Mouse (Mus musculus): ENCODE results near the gene Id2.

Gene Id2

GRCm38 (mm10) chr12:25103911-25104310 is 7.0 kb upstream of the Id2 start:
- no peak for DNase-seq

GRCm38 (mm10) chr12:25101389-25101788 is 4.4 kb upstream of the Id2 start:
- no peak for DNase-seq

GRCm38 (mm10) chr12:25100411-25101217 is 3.7 kb upstream of the Id2 start:
- DNase-seq: no peak

GRCm38 (mm10) chr12:25099563-25100408 is 2.8 kb upstream of the Id2 start:
- DNase-seq: no peak

DNA sequence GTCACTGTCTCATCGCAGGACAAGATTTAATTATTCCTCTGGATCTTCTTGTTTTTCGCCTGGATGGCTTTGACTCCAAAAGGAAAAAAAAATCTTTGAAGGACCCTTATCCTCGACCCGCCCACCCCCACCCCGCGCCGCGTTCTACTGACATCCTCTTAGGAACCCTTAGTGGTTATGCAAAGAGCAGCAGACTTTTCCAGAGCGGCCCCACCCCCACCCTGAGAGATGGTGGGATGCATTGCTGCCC is 2.3 kb upstream of the Id2 start:
- no peak for DNase-seq

- peak; percentile 93 for DNase-seq
Measured at GRCm38 (mm10) chr12:25098561-25099312, 1.8 kb upstream of the Id2 start.

GRCm38 (mm10) chr12:25098161-25098550 is 1.2 kb upstream of the Id2 start:
- no peak for DNase-seq

- DNase-seq: no peak
Measured at GRCm38 (mm10) chr12:25097210-25098160, 545 bp upstream of the Id2 start.

DNA sequence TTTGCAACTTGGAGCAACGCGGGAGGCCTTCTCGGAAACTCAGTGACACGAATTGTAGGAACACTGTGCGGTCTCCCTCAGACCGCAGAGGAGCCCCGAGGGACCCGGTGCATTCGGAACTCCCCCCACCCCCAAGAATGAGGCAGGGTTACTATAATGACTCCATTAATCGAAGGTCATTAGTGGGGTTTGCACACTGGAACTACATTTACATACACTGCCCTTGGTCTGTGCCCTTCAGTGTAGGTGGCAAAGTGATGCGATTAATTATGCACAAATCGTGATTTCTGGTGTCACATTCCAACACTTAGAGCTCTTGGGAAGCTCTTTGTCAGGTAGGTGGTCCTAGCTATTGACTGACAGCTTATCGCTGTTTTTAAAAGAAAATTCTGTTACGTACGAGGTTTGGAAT is 294 bp downstream of the Id2 start:
- no peak for DNase-seq

DNA sequence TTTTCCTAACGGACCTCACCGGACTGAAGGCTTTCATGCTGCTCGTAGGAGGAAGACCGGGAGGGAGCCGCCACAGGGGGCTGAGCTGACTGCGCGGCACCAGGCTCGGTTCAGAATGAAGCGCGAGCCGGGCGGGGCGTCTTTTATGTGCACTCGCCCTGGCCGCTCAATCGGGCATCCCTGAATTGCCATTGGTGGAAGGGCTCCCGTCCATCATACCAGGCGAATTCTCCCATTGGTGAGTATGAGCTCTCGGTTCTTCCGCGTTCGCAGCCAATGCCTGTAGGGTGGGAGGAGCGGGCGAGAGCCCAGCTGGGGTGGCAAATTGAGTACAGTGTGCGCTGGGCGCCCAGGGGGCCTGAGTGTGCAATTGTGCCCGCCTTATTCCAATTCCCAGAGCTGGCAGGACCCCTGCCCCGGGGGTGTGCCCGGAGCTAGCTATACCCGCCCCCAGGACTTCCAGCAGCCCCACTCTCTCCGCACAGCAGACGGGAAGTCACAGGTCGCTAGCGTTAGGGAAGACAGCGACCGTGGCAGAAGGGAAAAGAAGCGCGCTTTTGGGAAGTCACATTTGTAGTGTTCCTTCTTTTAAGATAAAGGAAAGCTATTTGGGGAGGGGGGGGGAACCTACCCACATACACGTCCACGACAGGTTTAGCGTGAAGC is 833 bp downstream of the Id2 start:
- peak; percentile 98 for DNase-seq

GRCm38 (mm10) chr12:25095538-25095937 is 1.4 kb downstream of the Id2 start:
- DNase-seq: no peak

DNA sequence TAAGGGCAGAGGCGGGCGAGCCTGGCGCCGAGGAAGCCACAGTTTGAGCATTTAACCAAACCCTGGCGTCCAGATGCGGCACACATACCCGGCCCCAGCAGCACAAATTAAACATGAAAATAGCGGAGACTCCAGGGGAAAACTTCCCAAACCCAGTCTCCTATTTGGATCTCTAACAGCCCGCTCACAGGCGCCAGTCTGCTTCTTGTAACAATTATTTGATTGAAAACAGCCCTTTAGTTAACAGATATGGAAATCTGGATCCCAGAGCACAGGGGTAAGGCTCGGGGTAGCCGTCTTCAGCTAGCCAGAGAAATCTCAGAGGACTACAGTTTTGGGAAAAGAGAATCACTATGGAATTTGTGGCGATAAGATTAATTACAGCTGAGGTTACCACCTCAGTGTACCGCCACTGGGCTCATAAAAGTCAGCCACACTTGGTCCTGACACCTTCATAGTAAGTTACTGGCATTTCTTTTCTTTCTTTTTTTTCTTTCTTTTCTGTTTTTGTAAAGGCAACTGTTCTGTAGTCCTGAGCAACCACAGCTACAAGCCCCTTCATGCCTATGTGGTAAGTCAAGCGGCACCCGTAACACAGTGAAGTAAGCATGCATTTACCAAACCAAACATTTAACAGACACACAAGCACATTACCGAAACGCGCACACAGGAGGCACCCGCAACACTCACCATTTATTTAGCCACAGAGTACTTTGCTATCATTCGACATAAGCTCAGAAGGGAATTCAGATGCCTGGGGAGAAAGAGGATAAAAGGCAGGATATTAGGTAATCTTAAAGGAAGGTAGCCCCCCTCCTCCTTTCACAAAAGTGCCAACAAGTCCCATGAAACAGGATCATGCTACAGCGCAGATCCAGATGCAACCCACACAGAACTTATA is 2.1 kb downstream of the Id2 start:
- no peak for DNase-seq

DNA sequence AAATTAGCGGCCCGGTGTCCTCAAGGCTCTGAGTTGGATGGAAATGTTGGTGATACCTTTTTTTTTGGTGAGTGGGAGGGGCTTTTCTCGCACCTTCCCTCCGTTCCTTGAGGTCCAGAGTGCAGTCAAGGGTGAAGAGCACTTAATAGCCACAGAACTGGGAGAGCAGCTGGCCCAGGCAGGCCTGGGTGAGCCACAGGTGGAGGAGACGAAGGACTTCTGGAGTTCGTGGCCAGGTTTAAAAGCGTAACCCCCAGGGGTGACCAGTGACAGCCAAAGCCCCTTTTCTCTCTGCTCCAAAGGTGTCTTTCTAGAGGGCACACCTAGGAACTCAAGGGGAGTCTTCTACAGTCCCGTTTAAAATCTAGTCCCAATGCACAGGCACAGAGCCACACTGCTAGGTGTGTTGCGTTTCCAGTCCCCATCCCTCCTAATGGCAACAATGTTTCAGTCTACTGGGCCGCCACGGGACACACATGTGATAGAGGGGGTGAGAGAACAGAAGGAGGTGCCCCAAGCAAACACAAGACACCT is 3.6 kb downstream of the Id2 start:
- no peak for DNase-seq

DNA sequence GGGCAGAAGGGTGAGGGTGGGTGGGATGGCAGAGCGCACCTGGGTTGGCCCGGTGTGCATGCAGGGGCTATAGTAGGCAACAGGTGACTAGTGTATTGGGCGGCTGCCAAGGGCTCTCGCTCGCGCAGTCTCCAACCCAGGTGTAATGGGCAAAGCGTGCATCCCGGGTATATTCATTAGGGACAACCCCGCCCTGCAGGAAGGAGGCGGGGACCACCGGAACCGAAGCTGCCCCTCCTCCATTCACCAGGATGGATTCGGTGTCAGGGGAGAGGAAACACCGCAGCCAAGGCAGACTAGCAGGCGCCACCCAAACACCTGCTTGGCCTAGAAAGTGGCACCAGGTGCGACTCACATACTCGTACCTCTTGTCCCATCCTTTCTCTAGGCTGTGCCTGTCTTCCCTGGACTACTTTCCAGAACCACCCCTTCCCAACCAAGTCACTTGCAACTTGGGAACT is 4.2 kb downstream of the Id2 start:
- DNase-seq: no peak

DNA sequence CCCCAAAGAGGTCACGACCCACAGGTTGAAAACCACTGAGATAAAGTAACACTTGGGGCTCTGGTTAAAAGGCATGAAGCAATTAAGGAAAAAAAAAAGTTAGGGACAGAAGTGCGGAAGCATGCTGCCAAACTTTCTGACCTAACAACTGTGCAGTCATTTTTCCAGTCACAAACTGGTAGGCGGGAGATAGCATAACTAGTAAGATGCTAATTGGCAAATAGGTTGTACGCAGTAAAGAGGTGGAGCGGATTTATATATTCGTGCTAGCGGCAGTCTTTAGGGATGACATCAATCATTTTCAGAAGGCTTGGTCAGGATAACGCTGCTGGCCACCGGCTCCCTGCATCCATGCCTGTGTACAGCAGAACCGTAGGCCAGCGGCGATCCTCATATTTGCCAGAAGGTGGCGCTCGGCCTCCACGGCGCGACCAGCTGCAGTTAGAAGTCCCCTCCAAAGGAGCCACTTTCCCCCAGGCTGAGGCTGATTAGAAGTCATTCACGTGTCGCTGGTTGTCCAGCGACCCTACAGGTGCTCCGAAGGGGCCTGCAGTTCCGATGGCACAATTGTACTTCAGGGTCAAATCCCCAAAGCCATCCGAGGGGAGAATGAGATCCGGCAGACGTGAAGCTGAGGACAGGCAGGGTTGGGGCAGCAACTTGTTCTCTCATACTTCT is 4.8 kb downstream of the Id2 start:
- peak; percentile 82 for DNase-seq

- DNase-seq: no peak
Measured at GRCm38 (mm10) chr12:25089433-25089832, 7.5 kb downstream of the Id2 start.

DNA sequence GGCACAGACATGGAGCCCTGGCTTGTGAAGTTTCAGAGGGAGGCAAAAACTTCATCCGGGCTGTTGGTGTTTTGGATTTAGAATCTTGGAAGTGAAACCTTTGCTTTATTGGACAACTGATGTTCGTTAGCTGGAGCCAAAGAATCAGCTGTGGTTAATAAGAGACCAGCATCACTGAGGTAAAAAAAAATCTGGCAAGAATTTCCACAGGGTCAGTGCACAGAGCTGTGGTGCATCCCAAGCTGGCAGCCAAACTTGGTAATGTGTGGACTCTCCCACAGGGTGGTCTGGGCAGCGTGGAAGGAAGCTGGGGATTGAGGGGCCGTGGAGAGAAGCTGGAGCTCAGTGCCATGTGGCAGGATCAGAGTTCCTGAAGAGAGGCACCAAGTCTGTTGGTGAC is 10.0 kb downstream of the Id2 start:
- DNase-seq: no peak

DNA sequence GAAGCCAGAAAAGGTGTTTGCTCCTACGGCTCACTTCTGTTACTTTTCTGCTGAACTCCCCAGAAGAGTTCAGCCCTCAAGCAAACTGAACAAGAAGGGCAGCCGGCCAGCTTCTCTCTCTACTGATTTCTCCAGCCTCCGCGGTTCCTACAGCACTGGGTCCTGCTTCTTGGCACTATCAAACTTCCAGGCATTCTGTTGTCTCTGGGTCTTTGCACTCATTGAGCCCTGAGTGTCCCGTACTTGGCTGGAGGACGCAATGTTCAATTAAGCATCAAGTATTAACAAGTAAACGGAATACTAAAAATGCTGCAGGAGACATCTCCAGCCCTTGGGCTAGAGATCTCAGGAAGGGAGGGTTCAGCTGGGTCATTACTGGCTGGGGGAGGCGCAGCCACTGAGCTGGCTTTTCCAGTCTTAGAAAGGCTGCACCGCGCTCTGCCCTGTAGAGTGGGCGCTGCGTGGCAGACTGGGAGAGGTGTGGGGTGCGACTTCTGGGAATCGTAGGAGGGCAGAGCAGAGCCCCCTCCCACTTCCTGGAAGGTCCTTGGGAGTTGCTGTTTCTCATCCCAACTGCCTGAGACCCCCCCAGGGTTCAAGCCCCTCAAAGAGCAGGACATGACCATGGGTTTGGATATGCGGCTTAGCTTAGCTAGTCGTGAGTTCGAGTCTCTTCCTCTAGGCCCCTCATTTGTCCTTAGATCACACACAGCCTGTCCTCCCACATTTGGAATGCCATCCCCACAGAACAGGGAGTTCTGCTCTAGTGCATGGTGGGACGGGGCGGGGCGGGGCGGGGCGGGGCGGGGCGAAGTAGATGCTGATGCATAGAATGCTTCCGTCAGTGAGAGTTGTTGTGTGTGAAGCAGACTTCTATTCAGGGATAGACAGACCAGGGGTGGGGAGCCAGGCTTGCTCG is 13.4 kb downstream of the Id2 start:
- DNase-seq: no peak

- no peak for DNase-seq
Measured at GRCm38 (mm10) chr12:25074344-25074743, 22.6 kb downstream of the Id2 start.
